Mouse (Mus musculus) cerebellum, adult 9-11 months (tissue): ENCODE results near the gene Gprasp1.
A peak's percentile ranks its signal among the peaks of the same experiment; 100 is the strongest.
"Not testable (repeated sequence)": the region's sequence is repeated elsewhere in the genome, so short reads cannot be mapped to it uniquely, and the experiment has no call there.

Source experiments
- DNase-seq: peaks from one replicate; pipeline ENCODE4 v3.0.0; 2022

Gene Gprasp1

DNA sequence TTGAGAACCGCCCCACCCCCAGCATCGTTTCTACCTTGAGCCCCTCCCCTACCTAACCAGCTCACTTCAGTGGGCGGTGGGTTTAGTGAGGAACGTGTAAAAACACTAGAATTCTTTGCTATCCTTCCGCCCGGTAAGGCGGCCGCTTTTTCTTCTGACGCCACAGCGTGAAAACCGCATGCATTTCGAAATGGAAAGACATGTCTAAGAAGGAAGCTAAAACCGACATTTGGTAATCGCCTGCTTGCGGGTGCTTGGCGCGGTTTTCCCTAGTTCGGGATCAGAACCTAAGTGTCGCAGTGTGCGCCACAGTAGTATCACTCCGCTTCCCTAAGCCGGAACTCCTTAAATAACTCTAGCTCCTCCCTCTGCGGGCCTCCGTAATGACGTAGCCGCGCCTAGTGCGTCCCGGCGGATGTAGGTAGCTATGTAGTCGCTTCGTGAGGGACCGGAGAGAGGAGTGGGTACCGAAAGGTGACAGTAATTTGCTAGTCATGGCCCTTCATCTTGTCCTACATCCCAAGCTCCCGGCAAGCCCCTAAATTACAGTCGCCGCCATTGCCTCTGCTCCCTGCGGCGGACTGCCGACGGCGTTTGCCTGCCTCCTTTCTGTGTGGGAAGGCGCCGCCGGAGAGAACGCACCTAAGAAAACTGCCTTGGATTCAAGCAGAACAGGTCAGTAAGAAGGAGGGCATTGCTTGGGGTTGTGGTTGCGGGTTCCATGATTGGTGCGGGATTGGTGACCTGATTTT lies at the start of gene Gprasp1, which contains the start of gene Armcx5:
Gprasp1 (plus strand) TSS at position 430 of the 752 bp plus-strand sequence.
Armcx5 (plus strand) TSS at position 430 of the 752 bp plus-strand sequence.
- DNase-seq = peak; percentile 92

DNA sequence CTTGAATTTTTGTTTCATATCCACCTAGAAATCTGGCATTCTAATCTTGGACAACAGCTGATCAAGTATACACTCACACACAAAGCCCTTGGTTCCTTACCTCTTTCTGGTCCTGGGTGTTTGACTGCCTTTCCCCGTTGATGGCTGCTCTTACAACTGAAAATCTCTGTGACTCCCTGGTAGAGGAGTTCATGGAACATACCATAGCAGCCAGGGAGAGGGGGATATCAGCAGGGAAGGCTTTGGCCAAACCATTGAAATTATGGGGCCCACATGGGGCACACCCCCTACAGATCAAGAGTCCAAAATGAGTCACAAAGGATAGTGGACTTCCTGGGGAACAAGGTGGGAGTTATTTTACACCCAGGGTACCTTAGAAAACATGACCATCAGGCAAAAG lies 48.9 kb upstream of the Gprasp1 start, which contains the start of gene Tcp11x2:
Tcp11x2 (minus strand) TSS at position 158 of the 400 bp plus-strand sequence.
- DNase-seq = no peak

DNA sequence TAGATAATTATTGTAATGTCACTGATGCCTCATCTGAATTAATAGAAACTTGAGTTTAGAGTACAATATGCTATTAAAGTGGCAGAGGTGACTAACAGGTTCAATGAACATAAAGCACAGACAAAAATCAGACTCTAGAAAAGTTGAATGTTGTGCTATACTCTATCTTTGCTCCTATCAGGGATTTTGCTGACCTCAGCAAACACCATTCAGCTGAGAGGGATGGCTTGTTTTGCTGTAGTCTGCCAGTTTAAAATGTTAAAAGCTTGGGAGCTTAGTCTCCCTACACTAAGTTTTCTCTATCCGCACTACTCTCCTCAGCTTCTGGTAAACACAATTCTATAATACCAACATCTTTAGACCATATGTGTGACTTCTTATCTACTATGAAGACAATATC lies 39.4 kb upstream of the Gprasp1 start:
- no peak for DNase-seq

DNA sequence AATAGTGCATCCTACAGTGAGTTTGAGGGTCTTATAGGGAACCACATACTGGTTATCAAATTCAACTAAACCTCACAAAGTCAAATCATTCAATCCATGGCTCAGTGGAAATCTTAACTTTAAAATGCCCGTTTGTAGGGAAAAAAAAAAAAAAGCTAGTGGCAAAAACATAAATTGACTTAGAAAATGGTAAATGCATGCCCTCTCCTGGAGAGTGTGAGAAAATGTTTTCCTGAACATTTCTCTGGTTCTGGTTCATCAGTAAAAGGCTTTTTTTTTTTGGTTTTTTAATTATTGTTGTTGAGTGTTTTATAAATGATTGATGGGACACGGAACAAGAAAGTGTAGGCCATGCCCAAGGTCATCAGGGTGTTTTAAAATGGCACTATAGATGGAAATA lies 38.2 kb upstream of the Gprasp1 start:
- DNase-seq = no peak

DNA sequence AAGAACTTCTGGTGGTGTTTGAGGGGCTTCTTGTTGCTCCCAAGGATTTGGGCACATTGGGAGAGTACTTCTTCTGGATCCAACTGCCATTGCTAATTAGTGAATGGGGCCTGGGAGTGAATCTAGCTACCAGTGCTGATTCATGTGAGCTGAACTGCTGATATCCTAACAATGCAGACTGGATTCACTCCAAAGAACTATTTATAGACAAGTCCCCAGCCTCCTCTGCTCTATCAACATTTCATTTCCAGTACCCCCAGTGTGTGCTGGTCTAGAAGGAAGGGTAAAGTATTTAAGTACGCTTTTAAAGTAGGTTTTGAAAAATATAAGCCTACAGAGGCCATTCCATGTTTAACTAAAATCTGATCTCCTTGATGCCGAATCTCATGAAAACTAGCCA lies 29.7 kb upstream of the Gprasp1 start:
- no peak for DNase-seq

DNA sequence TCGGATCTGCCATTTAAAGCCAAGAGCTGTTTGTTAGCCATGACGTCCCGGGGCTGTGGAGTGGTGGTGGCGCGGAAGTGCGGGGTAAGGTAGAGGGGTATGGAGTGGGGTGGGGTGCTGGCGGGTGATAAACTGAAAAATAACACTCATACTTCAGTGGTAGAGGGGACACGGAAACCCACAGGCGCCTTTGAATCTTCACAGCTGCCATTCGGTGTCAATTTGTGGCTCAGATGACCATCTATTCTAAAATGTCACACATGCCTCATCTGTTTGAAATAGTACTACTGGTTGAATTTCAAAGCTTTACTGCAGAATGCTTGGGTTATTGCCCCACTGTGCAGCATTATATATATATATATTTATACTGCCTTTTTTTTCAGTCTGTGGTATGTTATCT lies 17.4 kb upstream of the Gprasp1 start, which contains the start of gene Tmsb15a:
Tmsb15a (minus strand) TSS at position 101 of the 400 bp plus-strand sequence.
- DNase-seq = no peak

DNA sequence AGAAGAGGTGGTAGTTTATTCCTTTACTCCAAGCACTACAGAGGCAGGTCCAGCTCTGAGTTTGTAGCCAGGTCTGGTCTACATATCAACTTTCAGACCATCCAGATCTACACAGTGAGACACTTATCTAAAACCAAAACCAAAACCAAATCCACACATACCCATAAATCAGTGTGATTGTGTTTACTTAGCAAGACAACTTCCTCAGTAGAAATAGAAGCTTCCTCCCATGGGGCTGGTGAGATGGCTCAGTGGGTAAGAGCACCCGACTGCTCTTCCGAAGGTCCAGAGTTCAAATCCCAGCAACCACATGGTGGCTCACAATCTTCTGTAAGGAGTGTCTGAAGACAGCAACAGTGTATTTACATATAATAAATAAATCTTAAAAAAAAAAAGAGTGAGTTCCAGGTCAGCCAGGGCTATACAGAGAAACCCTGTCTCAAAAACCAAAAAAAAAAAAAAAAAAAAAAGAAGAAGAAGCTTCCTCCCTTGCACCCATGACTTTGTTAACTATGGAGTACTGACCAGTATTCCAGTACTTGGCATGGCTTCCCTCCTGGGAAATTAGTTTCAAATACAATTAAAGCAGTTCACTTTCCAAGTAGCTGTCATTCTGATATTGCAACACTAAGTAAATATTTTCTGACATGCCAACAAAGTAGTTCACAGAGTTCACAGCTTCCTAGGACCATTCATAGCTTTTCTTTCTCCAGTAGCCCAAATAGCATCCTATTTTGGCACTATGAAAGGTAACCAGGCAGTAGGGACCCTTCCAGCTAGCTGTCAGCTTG lies 3.6 kb upstream of the Gprasp1 start:
- DNase-seq = no peak

DNA sequence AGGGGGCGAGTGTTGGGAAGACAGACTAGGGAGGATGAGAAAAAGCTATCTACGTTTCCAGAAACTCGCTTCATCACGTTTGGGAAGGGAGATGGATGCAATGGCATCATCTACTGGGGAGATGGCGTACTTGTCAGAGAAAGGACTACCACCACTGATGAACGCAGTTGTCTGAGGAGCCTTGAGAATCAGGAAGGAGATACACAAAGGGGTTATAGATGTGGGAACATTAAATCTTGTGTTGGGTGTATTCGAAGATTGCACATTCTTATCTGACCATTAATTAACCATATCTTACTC lies 473 bp downstream of the Gprasp1 start:
- DNase-seq = no peak

DNA sequence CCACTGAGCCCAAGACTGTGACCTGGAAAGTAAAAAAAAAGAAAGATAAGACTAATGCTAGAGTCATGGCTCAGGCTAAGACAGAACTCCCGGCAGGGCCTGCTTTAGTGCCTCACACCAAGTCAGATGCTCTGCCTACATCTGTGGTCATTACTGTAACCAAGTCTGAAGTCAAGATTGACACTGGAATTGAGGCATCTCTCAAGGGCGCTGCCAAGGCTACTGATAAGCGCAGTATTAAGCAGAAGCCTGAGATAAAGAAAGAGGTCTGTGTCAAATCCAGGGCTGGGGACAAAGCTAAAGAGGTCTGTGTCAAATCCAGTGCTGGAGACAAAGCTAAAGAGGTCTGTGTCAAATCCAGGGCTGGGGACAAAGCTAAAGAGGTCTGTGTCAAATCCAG lies 2.8 kb downstream of the Gprasp1 start:
- DNase-seq = not testable (repeated sequence)

DNA sequence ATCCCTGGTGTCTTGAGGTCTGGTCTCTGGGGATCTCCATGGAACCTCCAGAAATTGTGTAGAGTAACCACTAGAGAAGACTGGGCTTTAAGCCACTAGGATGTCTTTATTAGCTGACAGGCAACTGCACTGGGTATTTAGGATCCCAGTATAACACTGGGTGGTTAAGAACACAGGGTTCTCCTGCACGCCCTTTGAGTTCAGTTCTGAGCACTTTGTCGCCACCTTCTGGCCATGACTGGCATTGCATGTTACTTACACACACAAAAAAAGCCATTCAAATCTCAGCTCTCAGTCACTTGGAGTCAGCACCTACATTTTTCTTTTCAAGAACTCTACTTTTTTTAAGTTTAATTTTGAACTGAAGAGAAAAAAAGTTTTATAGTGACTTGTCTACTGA lies 10.3 kb downstream of the Gprasp1 start:
- peak; percentile 42 for DNase-seq

DNA sequence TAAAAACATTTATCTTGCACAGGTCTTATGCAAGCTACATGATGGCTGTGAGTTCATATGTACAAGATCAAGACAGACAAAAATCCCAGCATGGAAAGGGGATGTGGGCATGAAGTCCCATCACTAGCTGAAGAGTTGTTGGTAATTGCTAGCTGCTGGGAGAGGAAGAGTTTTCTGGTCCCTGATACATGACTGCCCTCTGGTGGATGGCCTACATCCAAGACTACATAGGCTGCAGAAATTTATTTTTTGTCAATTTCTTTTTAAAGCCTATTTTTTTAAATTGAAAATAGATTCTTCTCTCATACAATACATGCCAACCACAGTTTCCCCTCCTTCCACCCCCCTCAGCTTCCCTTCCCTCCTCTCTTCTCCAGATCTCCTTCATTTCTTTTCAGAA lies 19.2 kb downstream of the Gprasp1 start:
- DNase-seq = no peak

DNA sequence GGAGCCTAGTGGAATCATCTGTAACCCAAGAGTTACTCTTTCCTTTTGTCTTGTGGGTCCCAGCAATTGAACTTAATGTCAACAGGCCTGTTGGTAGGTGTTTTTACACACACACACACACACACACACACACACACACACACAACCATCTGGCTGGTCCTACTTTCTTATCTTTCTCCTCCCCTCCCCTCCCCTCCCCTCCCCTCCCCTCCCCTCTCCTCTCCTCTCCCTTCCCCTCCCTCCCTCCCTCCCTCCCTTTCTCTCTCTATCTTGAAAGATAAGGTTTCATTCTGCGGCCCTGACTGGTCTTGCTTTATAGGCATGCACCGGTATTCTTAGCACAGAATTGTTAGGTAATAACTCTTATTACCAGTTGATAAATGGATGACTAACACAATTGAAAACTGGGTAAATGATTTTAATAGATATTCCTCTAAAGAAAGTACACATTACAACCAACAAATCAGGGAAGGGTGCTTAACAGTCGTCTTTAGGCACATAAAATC lies 25.6 kb downstream of the Gprasp1 start:
- DNase-seq = no peak

DNA sequence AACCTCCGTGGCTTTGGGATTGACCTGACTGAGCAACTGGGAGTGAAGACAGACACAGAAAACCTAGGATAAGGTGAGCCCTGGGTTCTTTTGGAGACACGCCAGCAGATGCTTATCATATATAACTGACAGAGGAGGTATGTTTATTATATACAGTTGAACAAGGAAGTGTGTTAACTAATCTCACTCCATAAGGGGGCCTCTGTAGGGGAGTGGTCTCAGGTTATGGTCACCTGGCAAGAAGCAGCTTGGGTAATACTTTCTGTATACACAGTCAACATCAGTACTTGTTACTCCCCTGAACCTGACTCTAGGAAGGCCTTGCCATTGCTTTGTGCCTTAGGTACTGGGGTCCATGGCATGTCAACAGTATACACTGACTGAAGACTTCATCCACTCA lies 26.0 kb downstream of the Gprasp1 start:
- no peak for DNase-seq

DNA sequence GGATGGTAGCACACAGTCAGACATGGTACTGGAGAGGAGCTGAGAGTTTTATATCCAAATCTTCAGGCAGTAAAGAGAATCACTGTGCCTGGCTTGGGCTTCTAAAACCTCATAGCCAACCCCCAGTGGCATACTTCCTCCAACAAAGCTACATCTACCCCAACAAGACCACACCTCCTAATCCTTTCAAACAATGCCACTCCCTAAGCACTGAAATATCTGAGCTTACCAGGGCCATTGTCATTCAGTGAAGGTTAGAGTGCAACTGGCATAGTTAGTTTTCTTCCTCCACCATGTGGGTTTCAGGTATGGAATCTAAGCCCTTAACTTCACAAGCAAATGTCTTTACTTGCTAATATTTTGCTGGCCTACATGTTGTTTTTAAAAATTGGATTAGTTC lies 49.0 kb downstream of the Gprasp1 start:
- no peak for DNase-seq

DNA sequence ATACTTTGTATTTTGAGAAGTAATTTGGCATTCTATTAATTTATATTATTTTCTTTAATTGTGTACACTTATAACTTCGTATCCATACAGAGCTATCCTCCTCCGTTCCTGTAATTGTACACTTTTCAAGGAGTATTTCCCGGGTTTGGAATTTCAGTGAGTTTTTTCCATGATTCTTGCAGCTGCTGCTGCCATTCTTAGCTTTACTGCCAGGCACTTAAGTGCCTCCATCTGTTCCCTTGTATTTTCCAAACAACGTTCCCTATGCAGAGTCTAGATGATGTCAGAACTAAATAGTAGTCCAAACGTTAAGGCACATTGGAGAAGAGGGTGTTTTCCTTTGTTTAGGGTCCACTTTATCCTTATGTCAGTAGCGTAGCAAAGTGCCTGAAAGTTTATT lies 49.8 kb downstream of the Gprasp1 start:
- DNase-seq = no peak

DNA sequence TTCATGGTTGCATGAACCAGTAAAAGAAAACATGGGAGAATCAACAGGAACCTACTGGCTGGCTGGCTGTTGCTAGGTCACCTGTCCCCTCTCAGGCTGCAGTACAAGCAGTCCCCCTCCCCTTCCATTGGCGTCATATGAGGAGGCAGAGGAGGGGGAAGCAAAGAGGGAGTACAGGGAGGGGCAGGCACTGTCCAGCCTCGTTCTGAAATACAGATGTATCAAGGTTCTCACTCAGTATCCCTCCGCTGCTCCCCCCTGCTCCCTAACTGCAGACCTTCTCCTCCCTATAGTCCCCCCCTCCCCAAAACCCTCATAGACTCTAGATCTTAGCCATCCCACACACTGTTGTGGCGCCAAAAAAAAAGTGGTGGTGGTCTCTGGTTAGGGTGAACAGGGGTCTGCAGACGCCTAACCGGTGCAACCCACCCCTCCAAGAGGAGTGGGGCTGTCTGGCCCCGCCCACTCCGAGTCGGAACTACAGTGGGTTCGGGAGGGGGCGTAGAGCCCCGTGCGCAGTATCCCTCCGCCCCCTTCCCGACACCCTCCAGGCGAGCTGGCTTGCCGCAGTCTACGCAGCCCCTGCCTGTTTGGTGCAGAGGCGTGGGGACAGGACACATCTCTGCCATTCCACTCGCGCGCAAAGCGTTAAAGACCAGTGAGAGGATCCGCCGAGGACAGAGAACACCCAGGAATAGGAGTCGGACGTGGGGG lies 53.2 kb downstream of the Gprasp1 start:
- DNase-seq = peak; percentile 73

DNA sequence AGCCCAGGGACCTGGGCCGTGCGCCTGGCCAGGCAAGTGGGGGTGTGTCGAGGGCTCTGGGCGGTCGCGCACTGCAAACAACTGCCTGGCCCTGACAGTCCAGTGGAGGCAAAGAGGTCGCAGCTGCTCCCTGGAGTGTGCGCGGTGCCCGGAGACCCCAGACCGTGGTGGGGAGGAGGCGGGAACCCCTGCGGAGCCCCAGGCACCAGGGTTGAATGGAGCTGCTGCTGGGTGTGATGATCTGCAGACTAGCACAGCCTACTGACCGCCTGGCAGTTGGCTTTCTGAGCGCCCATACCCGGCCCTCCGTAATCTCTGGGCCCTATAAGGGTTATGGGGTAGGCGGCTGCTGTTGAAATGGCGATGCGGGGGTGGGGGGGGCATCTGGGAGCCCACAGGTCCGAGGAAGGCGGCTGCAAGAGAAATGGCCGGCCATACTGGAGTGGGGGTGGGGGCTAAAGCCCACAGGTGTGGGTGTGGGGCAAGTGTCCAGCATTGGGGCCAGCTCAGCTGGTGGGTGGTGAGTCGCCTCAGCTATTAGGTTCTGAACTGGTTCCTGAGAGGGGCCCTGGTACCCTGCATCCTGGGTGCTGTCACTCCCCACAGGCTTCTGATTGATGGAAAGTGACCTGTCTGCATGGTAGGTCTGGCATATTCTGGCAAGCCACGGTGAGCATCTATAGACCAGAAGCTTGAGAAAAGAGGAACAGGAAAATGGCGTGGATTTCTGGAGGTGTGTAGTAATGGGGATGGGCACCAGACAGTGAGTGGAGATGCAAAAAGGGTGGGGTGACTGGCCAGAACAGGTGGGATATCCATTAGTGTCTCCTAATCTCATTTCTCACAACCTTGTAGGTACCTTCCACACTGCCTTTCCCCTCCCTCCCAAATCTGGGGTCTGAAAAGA lies 54.0 kb downstream of the Gprasp1 start:
- DNase-seq = peak; percentile 60

DNA sequence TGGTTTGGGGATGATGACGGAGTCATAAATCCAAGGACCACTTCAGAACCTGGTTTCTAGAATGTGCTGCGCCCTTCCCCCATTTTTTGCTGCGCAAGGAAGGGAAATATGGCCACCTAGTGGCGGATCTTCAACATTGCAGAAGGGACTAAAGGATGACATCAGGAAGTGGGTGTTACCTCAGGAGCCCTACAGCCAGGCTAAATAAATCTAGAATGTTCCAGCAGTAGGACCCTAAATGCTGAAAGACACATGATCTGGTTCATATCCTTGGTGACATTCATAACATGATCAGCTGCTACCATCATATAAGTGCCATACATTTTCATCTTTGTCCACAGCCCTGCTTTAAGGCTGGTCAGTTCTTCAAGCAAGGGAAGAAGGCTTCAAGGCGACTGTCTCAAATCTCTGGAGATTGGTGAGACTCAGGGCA lies 54.7 kb downstream of the Gprasp1 start, which contains the start of gene Bhlhb9:
Bhlhb9 (plus strand) TSS at position 383 of the 433 bp plus-strand sequence.
- peak; percentile 79 for DNase-seq

DNA sequence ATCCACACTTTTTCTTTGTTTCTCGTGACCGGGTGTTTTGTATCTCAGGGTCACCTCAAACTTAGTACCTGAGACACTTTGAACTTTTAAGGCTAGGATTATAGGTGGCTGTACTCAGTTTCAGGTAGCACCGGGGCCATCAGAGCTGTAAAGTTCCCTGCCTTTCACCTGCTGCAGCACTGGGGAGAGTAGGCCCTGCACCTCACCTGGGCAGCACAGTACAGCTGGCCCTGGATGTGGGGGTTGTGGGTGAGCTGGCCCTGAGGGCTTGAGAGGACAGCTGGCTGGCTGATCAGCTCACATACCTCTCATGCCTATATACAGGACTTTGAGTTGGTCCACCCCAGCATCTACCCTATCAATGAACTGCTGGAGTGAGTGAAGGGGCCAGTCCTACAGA lies 61.6 kb downstream of the Gprasp1 start:
- no peak for DNase-seq

DNA sequence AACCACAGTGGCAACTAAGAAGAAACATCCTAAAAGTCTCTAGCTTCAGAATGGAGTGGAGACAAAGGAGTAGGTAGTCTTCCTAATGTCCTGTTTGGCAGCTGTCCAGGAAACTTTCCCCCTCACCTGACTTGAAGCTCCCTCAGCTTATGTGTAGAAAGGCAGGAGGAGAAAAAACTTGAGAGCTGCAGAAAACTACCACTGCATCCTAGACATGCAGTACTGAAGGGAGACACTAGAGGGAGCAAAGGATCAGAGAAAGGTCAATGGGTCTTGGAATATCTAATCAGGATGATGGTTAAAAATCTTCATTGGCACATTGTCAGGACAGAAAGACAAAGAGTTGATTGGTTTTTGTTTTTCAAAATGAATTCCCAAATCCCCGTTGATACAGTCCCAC lies 63.2 kb downstream of the Gprasp1 start:
- DNase-seq = peak; percentile 41

DNA sequence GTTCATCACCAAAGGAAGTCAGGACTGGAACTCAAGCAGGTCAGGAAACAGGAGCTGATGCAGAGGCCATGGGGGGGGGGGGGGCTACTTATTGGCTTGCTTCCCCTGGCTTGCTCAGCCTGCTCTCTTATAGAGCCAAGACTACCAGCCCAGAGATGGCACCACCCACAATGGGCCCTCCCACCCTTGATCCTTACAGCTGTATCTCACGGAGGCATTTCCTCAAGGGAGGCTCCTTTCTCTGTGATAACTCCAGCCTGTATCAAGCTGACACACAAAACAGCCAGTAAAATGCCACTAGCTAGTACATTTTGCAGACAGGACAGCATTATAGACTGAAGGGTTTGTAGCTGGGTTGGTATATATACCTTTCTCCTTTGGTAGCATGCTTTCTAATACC lies 93.4 kb downstream of the Gprasp1 start:
- not testable (repeated sequence) for DNase-seq

DNA sequence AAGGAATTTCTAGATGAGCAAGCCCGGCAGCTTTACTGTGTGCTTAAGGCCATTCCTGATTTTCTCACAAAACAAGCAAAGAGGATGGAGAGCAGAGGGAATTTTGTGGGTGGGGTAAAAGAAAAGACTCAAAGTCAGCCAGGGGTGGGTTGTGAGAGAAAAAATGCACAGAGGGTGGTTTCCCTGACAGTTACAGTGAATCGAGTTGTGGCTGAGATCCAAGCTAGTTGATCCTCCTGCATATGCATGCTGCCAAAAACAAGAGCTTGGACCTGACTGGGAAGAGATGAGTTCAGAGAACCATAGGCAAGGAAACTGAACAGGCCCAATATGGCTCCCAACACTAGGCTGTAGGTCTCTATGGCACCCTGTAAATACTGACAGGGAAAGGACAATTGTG lies 95.4 kb downstream of the Gprasp1 start:
- DNase-seq = peak; percentile 18
